Mouse (Mus musculus): ENCODE measurements at regions not wholly inside any gene's neighbourhood (a gene's known extent, or its start where the extent isn't known, plus 50 kb on each side); places are given as distances from the start of the nearest gene placed in this dataset.

- no peak for TF ChIP-seq POLR2A (IDR thresholded peaks at IDR 0.05; ENCODE audit: control insufficient read depth, low read depth, low read length)
- no peak for TF ChIP-seq CTCF (IDR thresholded peaks at IDR 0.05; ENCODE audit: control insufficient read depth, insufficient read depth, insufficient replicate concordance, low read depth, low read length)
- Histone ChIP-seq H3K36me3 (ENCODE audit: control insufficient read depth, insufficient read depth, low read length) (no peaks in the 10 kb centered on the region), H3K4me1 (ENCODE audit: control insufficient read depth, insufficient read depth, low read length) (peaks cover 2% of the 10 kb centered on the region; the same call in 1 of the 2 replicates), H3K27ac (ENCODE audit: control insufficient read depth, insufficient read depth, low read depth, low read length) (no peak overlapping the region), H3K4me3 (ENCODE audit: control insufficient read depth, low read depth, low read length) (no peak overlapping the region), H3K27me3 (ENCODE audit: control insufficient read depth, insufficient read depth, low read length) (no peaks in the 10 kb centered on the region)
Observed at GRCm38 (mm10) chr8:115599771-115600170, 107.8 kb downstream of the Maf start.

GRCm38 (mm10) chr8:115597226-115597953, 110.2 kb downstream of the Maf start:
- no peaks in the 10 kb centered on the region for H3K27me3 ChIP-seq (ENCODE audit: control insufficient read depth, insufficient read depth, low read length)
- no peak overlapping the region for H3K4me3 ChIP-seq (ENCODE audit: control insufficient read depth, low read depth, low read length)
- H3K4me1 ChIP-seq (ENCODE audit: control insufficient read depth, insufficient read depth, low read length): peaks cover 2% of the 10 kb centered on the region; the same call in 1 of the 2 replicates
- no peak for TF ChIP-seq CTCF (IDR thresholded peaks at IDR 0.05; ENCODE audit: control insufficient read depth, insufficient read depth, insufficient replicate concordance, low read depth, low read length)
- no peak for TF ChIP-seq POLR2A (IDR thresholded peaks at IDR 0.05; ENCODE audit: control insufficient read depth, low read depth, low read length)
- H3K36me3 ChIP-seq (ENCODE audit: control insufficient read depth, insufficient read depth, low read length): no peaks in the 10 kb centered on the region
- no peak overlapping the region for H3K27ac ChIP-seq (ENCODE audit: control insufficient read depth, insufficient read depth, low read depth, low read length)

DNA sequence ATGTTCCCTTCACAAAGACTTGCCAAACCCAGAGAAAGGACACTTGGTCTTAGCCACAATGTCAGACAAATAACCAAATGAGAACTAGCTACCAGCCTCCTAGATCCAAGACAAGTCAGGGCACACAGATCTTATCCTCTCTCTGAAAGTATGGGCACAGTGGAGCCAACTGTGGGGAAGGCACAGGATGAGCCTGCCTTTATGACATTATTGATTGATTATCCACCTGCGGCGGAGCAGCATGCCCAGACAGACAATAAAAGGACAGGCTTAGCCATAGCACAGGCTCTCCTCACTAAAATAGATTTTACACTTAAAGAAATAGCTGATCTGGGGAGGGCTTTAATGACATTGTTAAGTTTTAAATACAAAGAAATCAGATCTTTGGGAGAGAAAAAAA, 117.9 kb downstream of the Maf start:
- no peaks in the 10 kb centered on the region for H3K36me3 ChIP-seq (ENCODE audit: control insufficient read depth, insufficient read depth, low read length)
- H3K4me3 ChIP-seq (ENCODE audit: control insufficient read depth, low read depth, low read length): no peak overlapping the region
- no peak overlapping the region for H3K27ac ChIP-seq (ENCODE audit: control insufficient read depth, insufficient read depth, low read depth, low read length)
- no peaks in the 10 kb centered on the region; the same call in 1 of the 2 replicates for H3K4me1 ChIP-seq (ENCODE audit: control insufficient read depth, insufficient read depth, low read length)
- TF ChIP-seq CTCF (IDR thresholded peaks at IDR 0.05; ENCODE audit: control insufficient read depth, insufficient read depth, insufficient replicate concordance, low read depth, low read length): no peak
- no peak for TF ChIP-seq POLR2A (IDR thresholded peaks at IDR 0.05; ENCODE audit: control insufficient read depth, low read depth, low read length)
- no peaks in the 10 kb centered on the region for H3K27me3 ChIP-seq (ENCODE audit: control insufficient read depth, insufficient read depth, low read length)

DNA sequence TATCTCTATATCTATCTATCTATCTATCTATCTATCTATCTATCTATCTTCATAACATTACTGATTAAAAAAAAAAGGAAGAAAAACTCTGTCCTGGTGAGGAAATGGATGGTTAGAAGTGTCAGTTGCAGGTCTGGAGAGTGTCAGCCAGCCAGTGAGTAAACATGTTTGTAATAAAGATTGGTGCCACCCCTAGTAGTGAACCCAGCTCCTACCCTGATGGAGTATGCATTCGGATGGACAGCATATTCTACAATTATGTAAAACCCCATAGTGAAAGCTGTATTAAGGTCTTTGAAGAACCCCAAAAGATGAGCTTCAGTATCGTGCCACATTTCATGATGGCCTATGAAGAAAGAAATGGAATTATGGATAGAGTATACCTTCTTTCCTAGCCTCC, 118.5 kb downstream of the Maf start:
- Histone ChIP-seq H3K27me3 (ENCODE audit: control insufficient read depth, insufficient read depth, low read length) (no peaks in the 10 kb centered on the region), H3K4me3 (ENCODE audit: control insufficient read depth, low read depth, low read length) (no peak overlapping the region)
- TF ChIP-seq POLR2A (IDR thresholded peaks at IDR 0.05; ENCODE audit: control insufficient read depth, low read depth, low read length): no peak
- no peak for TF ChIP-seq CTCF (IDR thresholded peaks at IDR 0.05; ENCODE audit: control insufficient read depth, insufficient read depth, insufficient replicate concordance, low read depth, low read length)

DNA sequence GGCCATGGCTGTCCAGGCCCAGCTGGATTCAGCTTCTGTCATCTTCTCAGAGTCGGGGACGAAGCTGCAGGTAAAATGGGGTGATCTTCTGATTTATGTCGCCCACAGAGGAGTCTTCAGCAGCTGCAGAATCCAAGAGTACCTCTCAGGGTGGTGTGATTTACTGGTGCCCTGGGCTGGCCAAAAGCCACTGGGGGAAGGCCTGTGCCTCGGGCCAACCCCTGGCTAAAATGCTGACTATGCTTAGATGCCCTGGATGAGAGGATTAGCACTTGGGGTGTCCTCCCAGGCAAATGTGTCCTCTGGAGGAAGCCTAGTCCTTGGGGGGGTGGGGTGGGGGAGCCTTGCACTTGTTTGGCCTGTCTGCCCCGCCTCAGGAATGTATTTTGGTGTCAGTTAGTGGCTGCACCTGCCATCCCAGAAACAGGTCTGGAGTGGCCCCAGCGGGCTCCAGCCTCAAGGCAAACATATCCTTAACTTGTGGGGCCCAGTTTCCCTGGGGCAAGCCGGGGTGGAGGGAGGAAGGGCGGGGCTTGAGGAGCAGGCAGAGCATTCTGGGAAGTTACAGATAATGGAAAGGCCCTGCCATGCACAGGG, 123.2 kb downstream of the Maf start:
- Histone ChIP-seq H3K36me3 (ENCODE audit: control insufficient read depth, insufficient read depth, low read length) (no peaks in the 10 kb centered on the region), H3K27ac (ENCODE audit: control insufficient read depth, insufficient read depth, low read depth, low read length) (no peak overlapping the region), H3K4me1 (ENCODE audit: control insufficient read depth, insufficient read depth, low read length) (no peaks in the 10 kb centered on the region; the same call in 1 of the 2 replicates), H3K27me3 (ENCODE audit: control insufficient read depth, insufficient read depth, low read length) (no peaks in the 10 kb centered on the region), H3K4me3 (ENCODE audit: control insufficient read depth, low read depth, low read length) (no peak overlapping the region)
- TF ChIP-seq POLR2A (IDR thresholded peaks at IDR 0.05; ENCODE audit: control insufficient read depth, low read depth, low read length): no peak
- no peak for TF ChIP-seq CTCF (IDR thresholded peaks at IDR 0.05; ENCODE audit: control insufficient read depth, insufficient read depth, insufficient replicate concordance, low read depth, low read length)

More for the DNA sequence above, 118.5 kb downstream of the Maf start:
- H3K4me1 ChIP-seq (ENCODE audit: control insufficient read depth, insufficient read depth, low read length): no peaks in the 10 kb centered on the region; the same call in 1 of the 2 replicates
- H3K36me3 ChIP-seq (ENCODE audit: control insufficient read depth, insufficient read depth, low read length): no peaks in the 10 kb centered on the region
- no peak overlapping the region for H3K27ac ChIP-seq (ENCODE audit: control insufficient read depth, insufficient read depth, low read depth, low read length)

DNA sequence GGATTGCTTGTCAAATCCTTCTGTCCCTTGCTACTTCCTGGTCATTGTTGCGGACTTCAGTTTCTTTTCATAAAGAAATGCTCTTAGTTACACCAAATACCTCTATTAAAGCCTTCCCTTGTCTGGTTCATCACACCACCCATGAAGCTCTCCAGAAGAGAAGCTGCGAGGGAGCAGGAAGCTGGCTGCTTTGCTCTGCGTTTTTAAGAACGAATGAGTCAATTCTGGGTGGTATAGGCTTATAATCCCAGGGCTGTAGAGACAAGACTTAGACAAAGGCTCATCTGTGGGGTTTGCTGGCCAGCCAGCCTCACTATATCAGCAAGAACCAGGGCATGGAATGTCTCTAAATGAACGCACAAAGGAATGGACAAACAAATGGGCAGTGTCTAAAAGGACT, 124.4 kb downstream of the Maf start:
- H3K27ac ChIP-seq (ENCODE audit: control insufficient read depth, insufficient read depth, low read depth, low read length): no peak overlapping the region
- H3K36me3 ChIP-seq (ENCODE audit: control insufficient read depth, insufficient read depth, low read length): no peaks in the 10 kb centered on the region
- no peaks in the 10 kb centered on the region; the same call in 1 of the 2 replicates for H3K4me1 ChIP-seq (ENCODE audit: control insufficient read depth, insufficient read depth, low read length)
- TF ChIP-seq CTCF (IDR thresholded peaks at IDR 0.05; ENCODE audit: control insufficient read depth, insufficient read depth, insufficient replicate concordance, low read depth, low read length): no peak
- no peak for TF ChIP-seq POLR2A (IDR thresholded peaks at IDR 0.05; ENCODE audit: control insufficient read depth, low read depth, low read length)
- H3K27me3 ChIP-seq (ENCODE audit: control insufficient read depth, insufficient read depth, low read length): no peaks in the 10 kb centered on the region
- no peak overlapping the region for H3K4me3 ChIP-seq (ENCODE audit: control insufficient read depth, low read depth, low read length)

DNA sequence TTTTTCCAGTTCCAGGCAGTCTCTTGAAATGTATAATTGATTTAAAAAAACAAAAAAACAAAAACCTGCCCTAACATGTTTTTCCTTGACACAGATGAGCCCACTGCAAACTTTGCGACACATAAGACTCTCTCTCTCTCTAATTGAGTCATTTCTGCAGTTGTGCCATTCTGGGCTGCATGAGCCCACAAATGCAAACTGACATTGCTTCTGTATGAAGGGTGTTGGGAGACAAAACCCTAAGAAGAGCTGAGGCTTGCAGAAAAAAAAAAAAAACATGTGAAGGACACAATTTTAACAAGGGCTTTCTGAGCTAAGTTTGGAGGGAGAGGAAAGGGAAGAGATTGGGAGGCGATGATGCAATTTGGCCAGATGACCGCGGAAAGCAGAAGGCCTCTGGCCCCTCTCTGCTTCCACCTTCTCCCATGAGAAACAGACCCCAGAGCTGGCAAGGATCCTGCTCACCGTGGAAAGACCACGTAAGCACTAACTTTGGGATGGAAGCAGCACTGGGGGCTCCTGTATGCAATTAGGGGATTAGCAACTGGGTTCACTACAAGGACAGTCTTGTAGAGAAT, 125.6 kb downstream of the Maf start:
- H3K27me3 ChIP-seq (ENCODE audit: control insufficient read depth, insufficient read depth, low read length): no peaks in the 10 kb centered on the region
- H3K4me3 ChIP-seq (ENCODE audit: control insufficient read depth, low read depth, low read length): no peak overlapping the region
- no peaks in the 10 kb centered on the region; the same call in 1 of the 2 replicates for H3K4me1 ChIP-seq (ENCODE audit: control insufficient read depth, insufficient read depth, low read length)
- H3K27ac ChIP-seq (ENCODE audit: control insufficient read depth, insufficient read depth, low read depth, low read length): no peak overlapping the region
- no peak for TF ChIP-seq POLR2A (IDR thresholded peaks at IDR 0.05; ENCODE audit: control insufficient read depth, low read depth, low read length)
- TF ChIP-seq CTCF (IDR thresholded peaks at IDR 0.05; ENCODE audit: control insufficient read depth, insufficient read depth, insufficient replicate concordance, low read depth, low read length): no peak
- no peaks in the 10 kb centered on the region for H3K36me3 ChIP-seq (ENCODE audit: control insufficient read depth, insufficient read depth, low read length)

All from testis, adult 2 months (tissue).